8 mouse cellular contexts compared by ENCODE assay signal in genomic region chr6:116072746-116073261, GRCm38 (mm10).
DNase-seq lines count a peak whose midpoint lies in the region; ATAC-seq and TF ChIP-seq lines count a peak whose summit lies in the region.

No protein-coding gene starts in this region.

- H3K79me2 ChIP-seq in liver, adult 2 months (ENCODE audit: control insufficient read depth, insufficient read depth, low read length), result peaks cover 28% of the 10 kb centered on the region

- H3K36me3 ChIP-seq in liver, adult 2 months (ENCODE audit: control insufficient read depth, insufficient read depth, low read length), result peaks cover 2% of the 10 kb centered on the region; the same call in 1 of the 2 replicates
- H3K36me3 ChIP-seq in hindbrain, embryonic 16.5 days (ENCODE audit: control insufficient read depth, insufficient read depth, low read length), result no peaks in the 10 kb centered on the region
- no peaks in the 10 kb centered on the region for H3K36me3 ChIP-seq in stomach, embryonic 16.5 days (ENCODE audit: control insufficient read depth, insufficient read depth, low read length)

- peak overlapping the region; percentile 14; the same call in 1 of the 2 replicates for H3K4me2 ChIP-seq in hindbrain, embryonic 16.5 days (ENCODE audit: low read length)
- H3K4me2 ChIP-seq in stomach, embryonic 16.5 days (ENCODE audit: low read depth, low read length), result peak overlapping the region; percentile 25; the same call in 1 of the 2 replicates

- peak; percentile 98 for DNase-seq in liver, adult 2 months (ENCODE audit: extremely low read depth, low read depth, low spot score)
- no peak for DNase-seq in liver
- peak; percentile 87 for DNase-seq in gastrocnemius, adult 18-20 months (ENCODE audit: low spot score)
- peak; percentile 30 for DNase-seq in lung, postnatal 14 days
- DNase-seq in urinary bladder, adult 2 months (ENCODE audit: low spot score), result no peak
- no peak for DNase-seq in frontal cortex, postnatal 10 days (ENCODE audit: low spot score in 2 of 2)

- TF ChIP-seq CTCF in liver, adult 2 months (IDR thresholded peaks at IDR 0.05; ENCODE audit: low read depth, low read length), result no peak

- ATAC-seq in hindbrain, embryonic 16.5 days, result no peak; the same call in 1 of the 2 replicates
- ATAC-seq in stomach, embryonic 16.5 days (ENCODE audit: insufficient read depth, low FRiP score), result no peak

- H3K4me1 ChIP-seq in liver, adult 2 months (ENCODE audit: control insufficient read depth, insufficient read depth, low read length), result peaks cover 37% of the 10 kb centered on the region
- H3K4me1 ChIP-seq in hindbrain, embryonic 16.5 days (ENCODE audit: control insufficient read depth, insufficient read depth, low read depth, low read length), result peaks cover 9% of the 10 kb centered on the region
- H3K4me1 ChIP-seq in stomach, embryonic 16.5 days (ENCODE audit: control insufficient read depth, insufficient read depth, low read length), result peaks cover 11% of the 10 kb centered on the region

- WGBS in liver, adult 2 months, result 4% methylated on average over 8 of the region's 8 CpGs
- WGBS in hindbrain, embryonic 16.5 days, result 48% methylated on average over 8 of the region's 8 CpGs
- WGBS in stomach, embryonic 16.5 days, result 59% methylated on average over 8 of the region's 8 CpGs

- no peaks in the 10 kb centered on the region for H3K27me3 ChIP-seq in liver, adult 2 months (ENCODE audit: control insufficient read depth, insufficient read depth, low read length)
- H3K27me3 ChIP-seq in hindbrain, embryonic 16.5 days (replicated peaks; ENCODE audit: control insufficient read depth, insufficient read depth, low read length), result no peaks in the 10 kb centered on the region
- H3K27me3 ChIP-seq in stomach, embryonic 16.5 days (ENCODE audit: control insufficient read depth, insufficient read depth, low read length), result no peaks in the 10 kb centered on the region

- peak overlapping the region; percentile 100 for H3K27ac ChIP-seq in liver, adult 2 months (replicated peaks; ENCODE audit: insufficient read depth, low read depth, low read length)
- peak overlapping the region; percentile 5 for H3K27ac ChIP-seq in hindbrain, embryonic 16.5 days (ENCODE audit: low read depth, low read length)
- H3K27ac ChIP-seq in stomach, embryonic 16.5 days (ENCODE audit: low read length), result peak overlapping the region; percentile 58

- peak overlapping the region; percentile 64 for H3K4me3 ChIP-seq in liver, adult 2 months (ENCODE audit: insufficient read depth, low read depth, low read length)
- H3K4me3 ChIP-seq in hindbrain, embryonic 16.5 days (ENCODE audit: low read length), result no peak overlapping the region
- H3K4me3 ChIP-seq in stomach, embryonic 16.5 days (replicated peaks; ENCODE audit: low read length), result no peak overlapping the region

- no peaks in the 10 kb centered on the region for H3K9me3 ChIP-seq in hindbrain, embryonic 16.5 days (ENCODE audit: control insufficient read depth, low read length)
- no peaks in the 10 kb centered on the region for H3K9me3 ChIP-seq in stomach, embryonic 16.5 days (replicated peaks; ENCODE audit: control insufficient read depth, low read length)

- no peak for TF ChIP-seq POLR2A in liver, adult 2 months (IDR thresholded peaks at IDR 0.05; ENCODE audit: extremely low read depth, insufficient read depth, low read length)

- H3K9ac ChIP-seq in liver, adult 2 months (ENCODE audit: low read depth, low read length), result peak overlapping the region; percentile 78
- H3K9ac ChIP-seq in hindbrain, embryonic 16.5 days (ENCODE audit: low read depth, low read length), result no peak overlapping the region
- 0 out of 2 replicates have a peak overlapping the region, but pooled peaks have one; percentile 35 for H3K9ac ChIP-seq in stomach, embryonic 16.5 days (ENCODE audit: low read length)

Comparison
In these comparisons a context has a peak if more than half of its experiments do, and no peak if none do; other contexts are left out.
1. DNase-seq: peak in liver, adult 2 months (single experiment), gastrocnemius, adult 18-20 months (single experiment) and lung, postnatal 14 days (single experiment); none in liver (single experiment), urinary bladder, adult 2 months (single experiment) and frontal cortex, postnatal 10 days (0 of 2).
2. H3K27ac ChIP-seq: peak in every context shown above with its lines; median percentile 100 in liver, adult 2 months; 58 in stomach, embryonic 16.5 days; 5 in hindbrain, embryonic 16.5 days.